Mouse (Mus musculus): ENCODE results near the gene Ankrd66.
"Not testable (repeated sequence)": the region's sequence is repeated elsewhere in the genome, so short reads cannot be mapped to it uniquely, and the experiment has no call there.

Ankrd66 gene

DNA sequence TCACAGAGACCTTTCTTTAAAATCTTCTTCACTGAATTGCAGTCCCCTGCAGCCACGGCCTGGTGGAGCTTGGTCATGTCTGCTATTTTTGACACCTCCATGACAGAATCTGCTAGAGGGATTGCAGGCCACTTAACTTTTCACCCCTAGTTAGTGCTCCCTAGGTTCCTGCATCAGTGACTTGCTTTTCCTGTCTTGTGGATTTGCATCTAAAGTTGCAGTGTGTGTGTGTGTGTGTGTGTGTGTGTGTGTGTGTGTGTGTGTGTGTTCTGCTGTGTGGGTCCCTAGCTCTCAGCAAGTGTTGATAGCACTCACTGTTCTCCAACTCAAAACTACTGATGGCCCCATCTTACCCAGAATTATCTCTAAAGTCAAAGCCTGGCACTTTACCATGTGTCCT lies at the start of gene Ankrd66:
TSS of gene Ankrd66 (minus strand) at position 101 of the 400 bp plus-strand sequence.
- DNase-seq, result no peak

- DNase-seq, result no peak
These were observed 49.2 kb upstream of the Ankrd66 start for GRCm38 (mm10) chr17:43592296-43593291.

DNA sequence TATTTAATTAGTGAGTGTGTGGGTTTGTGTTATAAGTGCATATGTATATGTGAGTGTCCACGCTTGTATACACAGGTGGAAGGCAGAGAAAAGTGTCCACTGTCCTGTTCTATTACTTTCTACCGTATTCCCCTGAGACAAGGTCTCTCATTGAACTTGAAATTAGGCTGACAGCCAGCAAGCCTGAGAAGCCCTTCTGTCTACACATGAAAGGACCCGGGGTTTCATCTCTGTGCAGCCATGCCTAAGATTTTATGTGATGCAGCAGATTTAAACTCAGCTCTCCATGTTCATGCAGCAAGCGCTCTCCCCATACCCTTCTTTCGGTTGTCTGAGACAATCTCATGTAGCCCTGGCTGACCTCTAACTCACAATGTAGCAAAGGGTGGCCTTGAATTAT lies 47.1 kb upstream of the Ankrd66 start:
- DNase-seq, result no peak

DNA sequence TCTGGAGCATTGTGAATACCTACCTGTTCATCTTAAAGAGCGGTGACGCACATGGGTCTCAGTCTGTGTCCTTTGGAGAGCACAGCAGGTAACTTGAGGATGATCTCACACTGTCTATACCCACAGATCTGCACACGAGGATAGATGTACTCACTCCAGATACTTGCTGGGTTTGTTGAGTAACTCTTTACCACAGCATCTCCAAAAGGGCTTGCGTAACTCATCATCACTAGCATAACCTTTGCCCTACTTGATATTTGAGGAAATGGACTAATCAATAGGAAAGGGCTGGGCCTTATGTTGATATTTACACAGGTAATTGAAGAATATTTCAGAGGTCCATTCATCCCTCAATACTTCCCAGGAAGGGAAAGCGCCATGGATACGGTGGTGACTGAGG lies 46.3 kb upstream of the Ankrd66 start:
- no peak for DNase-seq

DNA sequence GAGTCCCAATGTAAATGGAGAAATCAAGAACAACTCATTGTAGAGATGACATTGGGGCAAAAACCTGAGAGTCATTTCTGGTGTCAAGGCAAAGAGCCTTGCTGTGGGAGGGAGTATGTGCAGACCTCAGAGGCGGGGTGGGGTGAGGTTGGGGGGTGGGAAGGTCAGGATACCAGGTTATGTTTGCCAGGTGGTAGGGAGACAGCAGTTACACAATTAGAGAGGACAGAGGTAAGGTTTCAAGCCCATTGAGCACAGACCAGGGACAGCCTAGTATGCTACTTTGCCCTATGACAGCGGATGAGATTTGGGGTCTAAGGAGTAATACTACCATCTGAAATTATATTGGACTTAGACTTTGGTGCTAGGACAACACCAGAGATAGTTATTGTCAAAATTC lies 43.8 kb upstream of the Ankrd66 start:
- no peak for DNase-seq

GRCm38 (mm10) chr17:43584771-43585170 lies 41.3 kb upstream of the Ankrd66 start:
- DNase-seq, result no peak

DNA sequence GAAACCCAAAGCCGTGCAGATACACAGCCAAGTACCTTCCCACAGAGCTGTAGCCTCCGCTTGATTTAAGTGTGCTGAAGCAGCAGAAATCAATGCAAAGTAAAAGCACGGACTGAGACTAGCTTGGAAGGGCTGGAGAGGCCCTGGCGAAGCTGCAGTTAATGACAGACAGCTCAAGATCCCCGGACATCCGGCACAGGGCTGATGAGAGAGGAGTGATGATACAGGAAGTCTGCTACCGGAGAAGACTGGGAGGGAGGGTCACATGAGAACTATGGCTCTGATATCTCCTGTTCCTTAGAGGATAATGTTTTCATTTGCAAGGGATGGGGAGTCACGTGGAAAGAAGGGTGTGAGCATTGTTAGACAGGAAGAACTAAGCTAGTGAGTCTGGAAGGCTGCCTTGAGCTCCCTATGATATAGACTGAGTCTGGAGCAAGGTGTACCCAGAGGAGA lies 37.6 kb upstream of the Ankrd66 start:
- DNase-seq, result peak in 1 of 2 experiments; percentile 28

DNA sequence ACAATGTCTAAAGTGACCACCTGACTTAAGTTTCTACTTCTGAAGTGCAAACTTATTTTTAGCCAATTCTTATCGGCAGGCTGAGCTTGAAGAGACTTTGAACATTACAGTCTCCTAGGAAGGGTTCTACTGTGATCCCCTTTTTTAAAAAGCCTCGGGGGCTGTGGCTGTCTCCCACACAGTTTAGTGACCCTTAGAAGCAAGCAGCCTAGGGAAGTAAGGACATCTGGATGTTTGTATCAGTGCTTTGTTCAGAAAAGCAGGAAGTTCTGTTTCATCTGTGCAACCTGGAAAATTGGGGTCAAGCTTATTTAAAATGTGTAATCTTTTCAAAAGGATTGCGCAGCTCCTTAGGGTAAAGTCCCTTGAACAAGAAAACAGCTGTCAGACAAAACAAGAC lies 37.0 kb upstream of the Ankrd66 start:
- DNase-seq, result no peak

DNA sequence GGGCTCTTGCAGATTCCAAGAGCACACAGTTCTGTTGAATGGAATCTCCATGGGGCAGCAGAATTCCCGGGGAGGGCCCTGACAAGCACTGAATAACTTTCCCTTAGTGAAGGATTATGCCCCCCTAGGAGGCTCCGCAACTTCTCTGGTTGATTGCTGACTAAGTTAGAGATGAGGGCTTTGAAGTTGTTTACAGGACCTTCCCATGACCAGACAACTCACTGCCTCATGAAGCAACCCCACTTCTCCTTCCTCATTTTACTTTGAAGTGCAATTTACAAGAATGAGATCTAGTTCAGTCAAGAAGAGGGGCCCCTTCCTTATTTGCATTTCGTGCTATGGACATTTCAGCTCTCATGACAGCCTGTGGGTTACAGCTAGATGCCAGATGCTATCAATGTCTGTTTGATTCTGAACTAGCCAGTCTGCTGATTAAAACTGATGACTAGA lies 30.2 kb upstream of the Ankrd66 start:
- no peak for DNase-seq

DNA sequence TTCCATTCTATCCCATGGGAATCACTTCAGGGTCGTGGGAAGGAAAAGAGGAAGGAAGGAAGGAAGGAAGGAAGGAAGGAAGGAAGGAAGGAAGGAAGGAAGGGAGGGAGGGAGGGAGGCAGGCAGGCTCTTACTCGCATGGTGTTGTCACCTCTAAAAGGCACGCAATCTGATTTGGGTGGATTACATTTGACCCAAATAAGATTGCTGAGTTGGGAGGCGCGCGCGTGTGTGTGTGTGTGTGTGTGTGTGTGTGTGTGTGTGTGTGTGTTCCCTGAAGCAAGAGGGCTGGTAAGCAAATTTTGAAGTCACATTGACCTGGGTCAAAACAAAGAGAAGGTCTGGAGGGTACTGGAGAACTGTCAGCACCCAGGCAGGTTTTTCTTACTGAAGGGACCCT lies 25.8 kb upstream of the Ankrd66 start:
- no peak for DNase-seq

GRCm38 (mm10) chr17:43567992-43568888 lies 24.8 kb upstream of the Ankrd66 start, which contains the start of gene Pla2g7:
Pla2g7 (plus strand) TSS chr17:43568098.
- peak; percentile 16 to 21 for DNase-seq

DNA sequence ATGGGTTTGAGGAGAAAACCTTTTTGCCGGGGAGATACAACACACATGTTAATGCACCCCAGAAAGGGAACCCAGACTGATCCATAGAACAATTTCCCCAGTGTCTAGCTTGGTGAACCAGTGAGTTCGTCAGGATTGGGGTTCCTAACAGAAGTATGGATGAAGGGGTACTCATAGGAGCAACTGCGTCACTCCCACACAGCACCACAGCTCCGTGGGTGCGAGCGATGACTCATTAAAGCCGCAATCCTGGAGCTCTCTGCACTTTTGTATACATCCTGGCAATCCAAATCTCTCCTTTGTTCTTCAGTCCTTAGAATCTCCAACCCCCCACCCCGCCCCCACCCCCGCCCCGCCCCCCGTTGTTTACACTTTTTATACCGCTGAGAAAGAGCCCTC lies 24.2 kb upstream of the Ankrd66 start:
- DNase-seq, result no peak

- no peak for DNase-seq
These were observed 20.0 kb upstream of the Ankrd66 start for GRCm38 (mm10) chr17:43563192-43563987.

DNA sequence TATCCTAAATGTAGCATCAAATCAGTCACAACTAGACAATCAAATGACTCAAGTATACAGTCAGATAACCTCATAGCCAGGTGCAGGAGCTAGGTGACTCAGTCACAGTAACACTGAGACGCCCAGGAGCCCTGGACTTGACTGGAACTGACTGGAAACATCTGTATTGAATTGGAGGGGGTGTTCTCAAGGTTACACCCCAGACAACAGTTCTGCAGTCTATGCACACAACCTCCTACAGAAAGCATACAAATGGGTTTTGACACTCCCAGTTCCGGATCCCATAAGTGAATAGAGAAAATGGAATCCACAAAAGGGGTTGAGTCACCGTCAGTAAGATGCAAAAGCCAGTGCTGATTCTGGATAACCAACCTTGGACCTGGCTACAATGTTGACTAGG lies 15.2 kb upstream of the Ankrd66 start:
- DNase-seq, result no peak

DNA sequence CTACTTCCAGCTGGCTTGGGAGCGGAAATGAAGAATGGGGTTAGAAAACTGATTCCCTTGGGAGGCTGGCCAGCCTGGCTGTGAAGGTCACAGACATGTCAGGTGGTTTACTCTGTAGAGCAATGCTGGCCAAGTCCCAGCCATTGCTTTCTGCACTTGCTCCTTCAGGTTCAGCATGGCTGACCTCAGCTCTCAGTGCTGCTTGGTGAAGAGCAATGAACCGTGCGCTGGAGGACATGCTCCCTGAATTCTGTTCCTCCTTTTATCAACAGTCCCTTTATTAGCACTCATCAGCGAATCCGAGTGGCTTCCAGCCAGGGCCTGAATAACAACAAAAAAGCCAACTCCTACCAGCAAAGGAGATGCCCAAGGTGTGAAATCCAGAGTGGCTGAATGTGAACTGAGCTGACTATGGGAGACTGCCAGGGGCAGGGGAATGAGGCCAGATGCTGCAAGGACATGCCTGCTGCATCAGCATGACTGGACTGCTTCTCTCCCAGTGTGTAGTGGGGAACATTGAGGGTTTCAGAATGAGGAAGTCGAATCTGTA lies 14.2 kb upstream of the Ankrd66 start:
- peak; percentile 89 to 91 for DNase-seq

- no peak for DNase-seq
These were observed 13.7 kb upstream of the Ankrd66 start for GRCm38 (mm10) chr17:43557104-43557503.

DNA sequence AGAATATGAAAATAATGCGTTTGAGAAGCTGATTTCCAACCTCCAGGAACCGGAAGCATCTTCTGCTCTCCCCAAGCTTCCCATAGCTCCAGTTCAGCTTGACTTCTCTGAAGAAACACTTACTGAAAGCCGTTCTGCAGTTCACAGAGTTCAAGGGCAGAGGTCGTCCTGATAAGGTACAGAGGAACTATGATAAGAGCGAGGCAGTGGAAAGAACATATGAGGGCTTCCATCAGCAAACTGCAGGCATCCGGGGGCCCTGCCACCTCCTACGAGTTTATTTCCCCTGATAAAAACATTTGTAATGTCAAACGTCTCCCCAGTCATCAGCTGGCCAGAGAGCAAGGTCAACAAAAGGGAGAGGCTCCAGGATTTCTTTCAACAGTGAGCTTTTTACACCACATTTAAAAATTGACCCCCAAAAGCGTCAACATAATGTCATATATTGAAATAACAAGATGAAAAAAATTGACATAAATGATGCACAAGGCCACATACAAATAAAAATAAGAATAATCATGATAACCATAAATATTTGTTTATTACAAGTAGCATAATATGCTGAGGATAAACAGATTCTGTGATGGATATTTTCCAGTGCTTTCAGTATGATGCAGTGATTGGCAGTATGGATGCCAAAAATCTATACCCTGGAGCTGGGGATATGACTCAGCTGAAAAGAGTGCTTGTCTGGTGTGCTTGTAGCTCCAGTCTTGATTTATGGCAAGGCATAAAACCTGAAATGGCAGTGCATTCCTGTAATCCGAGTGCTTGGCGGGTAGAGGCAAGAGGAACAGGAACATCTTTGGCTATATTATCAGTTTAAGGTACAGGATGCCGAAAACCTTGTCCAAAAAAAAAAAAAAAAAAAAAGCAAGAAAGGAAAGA lies 11.3 kb upstream of the Ankrd66 start:
- DNase-seq, result no peak

- DNase-seq, result no peak
These were observed 7.7 kb upstream of the Ankrd66 start for GRCm38 (mm10) chr17:43551122-43551630.

DNA sequence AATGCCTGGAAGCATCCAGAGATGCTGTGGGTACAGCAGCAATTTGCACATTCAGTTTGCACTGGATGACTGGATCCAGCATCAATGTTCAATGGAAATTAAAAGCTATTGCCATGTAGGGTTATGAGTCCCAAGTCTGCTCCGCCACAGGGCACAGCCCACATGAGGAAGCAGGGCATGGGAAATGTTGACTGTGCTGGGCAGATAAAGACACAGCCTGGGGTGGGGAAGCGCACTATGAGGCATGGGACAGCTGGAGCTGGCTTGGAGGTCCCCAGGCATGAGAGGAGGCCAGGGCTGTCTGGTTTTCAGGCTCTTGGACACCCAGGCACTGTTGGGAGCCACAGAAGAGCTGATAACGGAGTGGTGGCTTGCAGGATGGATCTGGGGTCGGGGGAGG lies 601 bp upstream of the Ankrd66 start:
- no peak for DNase-seq

DNA sequence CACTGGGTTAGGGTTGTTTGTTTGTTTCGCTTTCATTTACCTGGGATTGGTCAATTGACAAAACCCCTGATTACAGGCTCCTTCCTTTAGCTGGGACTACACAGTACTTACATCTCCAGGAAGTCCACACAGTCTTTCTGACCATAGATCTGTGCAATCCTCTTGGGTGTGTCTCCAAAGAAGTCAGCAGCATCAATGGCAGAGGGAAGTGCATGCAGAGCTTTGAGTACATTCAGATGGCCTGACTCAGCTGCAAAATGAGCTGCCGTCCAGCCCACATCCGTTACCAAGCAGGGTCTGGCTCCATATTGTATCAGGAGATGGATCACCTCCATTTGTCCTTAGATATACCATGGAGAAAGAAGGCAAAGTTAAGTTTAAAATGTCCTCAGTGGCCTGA lies 4.7 kb downstream of the Ankrd66 start:
- DNase-seq, result no peak

DNA sequence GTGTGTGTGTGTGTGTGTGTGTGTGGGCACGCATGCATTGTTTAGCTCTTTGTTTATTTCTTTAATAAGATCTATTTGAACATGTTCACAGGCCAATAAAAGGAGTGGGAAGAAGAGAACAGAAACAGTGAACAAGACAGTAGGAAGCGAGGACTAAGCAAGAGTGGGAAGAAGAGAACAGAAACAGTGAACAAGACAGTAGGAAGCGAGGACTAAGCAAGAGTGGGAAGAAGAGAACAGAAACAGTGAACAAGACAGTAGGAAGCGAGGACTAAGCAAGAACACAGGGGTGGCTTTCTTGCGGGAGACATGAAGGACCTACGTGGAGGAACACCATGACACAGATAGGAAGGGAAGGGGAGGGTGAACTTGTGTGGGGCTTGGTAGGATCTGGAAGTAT lies 6.6 kb downstream of the Ankrd66 start:
- DNase-seq, result not testable (repeated sequence)
